Mouse (Mus musculus) retina, adult 2 months (tissue): ENCODE results near the gene Cdkl3.

Experiments used
- DNase-seq: peaks from one replicate; pipeline ENCODE4 v3.0.0-alpha.2; 2012; ENCODE audit warnings: low read depth, low spot score

Cdkl3 gene

GRCm38 (mm10) chr11:52003772-52004528 is at the start of gene Cdkl3:
Gene Cdkl3, plus strand, starts transcription at chr11:52004221.
- DNase-seq: peak; percentile 91

DNA sequence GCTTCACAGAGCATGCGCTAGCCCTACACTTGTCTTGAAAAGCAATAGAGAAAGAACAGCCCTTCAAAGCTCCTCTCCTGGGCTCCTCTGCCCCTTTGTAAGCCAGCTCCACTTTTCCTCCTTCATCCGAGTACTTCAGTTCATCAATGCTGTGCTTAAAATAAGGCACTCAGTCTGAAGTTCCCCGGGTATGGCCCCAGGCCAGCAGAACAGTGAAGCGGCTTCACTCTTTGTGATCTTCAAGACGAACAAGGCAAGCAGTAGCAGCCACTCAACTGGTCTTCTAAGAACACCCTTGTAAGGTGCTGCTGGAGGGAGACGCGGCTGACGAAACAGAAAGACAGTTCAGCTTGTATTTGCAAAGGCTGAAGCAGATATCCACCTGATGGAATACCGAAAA is 47.9 kb upstream of the Cdkl3 start:
- DNase-seq: no peak

GRCm38 (mm10) chr11:51957760-51958159 is 46.3 kb upstream of the Cdkl3 start:
- DNase-seq: no peak

DNA sequence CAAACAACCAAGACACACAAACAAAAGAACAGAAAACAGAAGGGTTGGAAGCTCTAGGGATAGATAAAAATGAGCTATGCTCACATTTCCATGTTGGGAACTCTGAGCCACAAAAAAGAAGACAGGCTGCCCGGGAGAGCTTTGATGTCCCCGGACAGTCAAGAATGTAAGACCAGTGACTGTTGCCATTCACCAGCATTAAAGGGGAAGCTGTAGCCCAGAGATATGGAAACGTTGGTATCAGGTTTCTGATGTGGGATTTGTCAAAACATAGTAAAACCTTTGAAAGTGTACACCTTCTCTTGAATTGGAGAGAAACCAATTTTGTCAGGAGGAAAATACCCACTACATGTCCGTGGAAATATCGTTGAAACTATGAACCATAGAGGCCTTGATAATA is 44.5 kb upstream of the Cdkl3 start:
- no peak for DNase-seq

DNA sequence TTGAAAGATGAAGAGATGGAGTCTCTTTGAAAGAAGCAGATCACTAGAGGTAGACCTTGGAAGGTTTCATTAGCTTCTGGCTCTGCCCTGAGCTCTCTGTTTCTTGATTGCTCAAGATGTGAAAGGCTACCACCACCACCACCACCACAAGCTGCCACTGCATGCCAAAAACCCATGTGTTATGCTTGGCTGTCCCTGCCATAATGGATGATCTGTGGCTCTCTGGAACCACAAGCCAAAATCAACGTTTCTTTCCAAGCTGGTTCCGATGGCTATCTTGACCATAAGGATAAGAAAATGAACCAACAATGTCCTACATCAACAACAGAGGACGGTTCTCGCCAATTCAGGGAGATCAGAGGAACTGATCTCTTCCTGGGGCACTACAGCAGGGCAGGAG is 44.0 kb upstream of the Cdkl3 start:
- DNase-seq: no peak

DNA sequence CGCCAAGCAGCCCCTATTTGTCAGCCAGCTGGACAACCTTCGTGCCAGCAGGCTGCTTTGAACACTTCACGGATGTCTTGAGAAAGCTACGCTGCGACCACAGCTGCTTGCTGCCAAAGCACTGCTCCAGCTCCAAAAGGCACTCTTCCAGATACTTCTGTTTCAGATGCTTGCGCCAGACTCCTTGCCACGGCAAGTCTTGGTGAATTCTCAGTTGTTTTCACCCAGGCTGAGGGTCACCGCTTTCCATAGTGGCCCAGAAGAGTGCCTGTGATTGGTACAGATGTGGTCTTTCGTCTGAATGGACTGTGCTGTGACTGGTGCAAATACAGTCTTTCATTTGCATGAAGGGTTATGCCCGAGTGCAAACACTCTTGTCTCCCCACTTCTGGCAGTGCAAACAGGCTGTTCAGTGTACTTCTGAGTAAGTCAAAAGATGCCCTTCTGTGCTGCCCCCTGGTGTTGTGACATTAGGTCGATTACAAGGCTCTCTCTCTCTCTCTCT is 43.0 kb upstream of the Cdkl3 start:
- DNase-seq: no peak

DNA sequence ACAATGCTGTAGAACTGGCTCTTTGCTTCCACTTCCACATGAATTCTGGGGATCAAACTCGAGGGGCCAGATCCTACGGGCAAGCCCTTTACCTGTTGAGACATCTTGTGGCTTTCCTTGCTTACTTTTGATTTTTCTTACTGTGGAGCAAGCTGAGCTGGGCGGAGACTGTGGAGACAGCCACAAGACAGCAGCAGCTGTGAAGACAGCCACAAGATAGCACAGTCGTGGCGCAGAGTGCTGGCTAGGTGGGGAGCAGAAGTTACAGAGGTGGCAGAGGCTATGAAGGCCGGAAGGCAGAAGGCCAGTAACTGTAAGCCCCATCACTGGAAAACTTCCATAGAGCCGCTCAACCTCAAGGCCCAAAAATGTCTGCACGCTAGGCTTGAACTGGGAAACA is 42.3 kb upstream of the Cdkl3 start:
- DNase-seq: no peak

DNA sequence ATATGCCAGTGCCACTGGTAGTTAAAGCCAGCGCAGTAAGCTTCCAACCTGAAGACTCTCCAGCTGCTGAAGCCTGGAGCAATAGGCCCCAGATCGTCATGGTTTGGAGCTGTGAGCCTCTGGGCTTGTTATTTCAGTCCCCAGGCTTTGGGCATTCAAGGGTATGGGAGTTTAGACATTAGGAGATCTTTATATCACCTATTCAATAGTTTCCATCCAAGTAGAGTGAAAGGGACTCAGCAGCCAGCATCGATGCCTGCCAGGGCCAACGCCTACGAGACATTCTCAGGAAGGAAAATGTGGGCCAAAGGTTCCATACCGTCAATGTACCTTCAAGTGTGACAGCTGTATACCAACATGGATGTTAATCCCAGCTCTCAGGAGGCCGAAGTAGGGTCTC is 41.7 kb upstream of the Cdkl3 start:
- no peak for DNase-seq

DNA sequence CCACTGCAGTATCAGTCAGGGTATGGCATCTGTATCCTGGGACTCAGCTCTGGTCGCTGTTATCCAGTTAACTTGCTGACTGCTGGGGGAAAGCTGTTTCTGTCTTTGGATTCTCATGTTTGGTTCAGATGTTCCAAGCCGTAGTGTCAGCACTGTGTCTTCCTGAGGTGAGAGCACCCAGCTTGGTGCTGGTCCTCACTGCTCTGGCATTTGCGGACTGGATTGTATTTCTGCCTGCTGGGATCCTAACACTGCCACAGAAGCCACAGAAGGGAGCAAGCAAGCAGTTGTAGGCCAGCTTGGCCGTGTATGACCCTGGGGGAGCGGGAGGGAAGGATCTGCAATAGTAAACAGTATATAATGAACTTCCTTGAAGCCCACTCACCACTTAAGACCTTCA is 37.4 kb upstream of the Cdkl3 start:
- no peak for DNase-seq

GRCm38 (mm10) chr11:51967443-51968401 is 36.3 kb upstream of the Cdkl3 start, which contains the start of gene Cdkn2aipnl:
Gene Cdkn2aipnl, plus strand, starts transcription at chr11:51967661.
- peak; percentile 91 for DNase-seq

DNA sequence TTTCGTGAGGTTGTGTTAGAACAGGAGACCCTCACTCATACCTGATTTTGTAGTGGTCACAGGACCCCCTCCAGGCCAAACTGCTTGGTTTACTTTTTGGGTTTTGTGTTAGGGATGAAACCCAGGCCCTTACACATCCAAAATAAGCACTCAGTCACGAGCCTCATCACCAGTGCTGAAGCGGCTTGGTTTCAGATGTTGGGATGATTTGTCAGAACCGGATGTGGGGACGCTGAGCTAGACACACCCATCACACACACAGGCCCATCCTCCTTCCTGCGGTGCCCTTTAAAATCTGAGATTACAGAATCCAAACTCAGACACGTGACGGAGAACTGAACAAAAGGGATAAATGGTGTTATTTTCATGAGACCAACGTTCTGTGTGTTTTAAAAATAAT is 35.1 kb upstream of the Cdkl3 start:
- no peak for DNase-seq

DNA sequence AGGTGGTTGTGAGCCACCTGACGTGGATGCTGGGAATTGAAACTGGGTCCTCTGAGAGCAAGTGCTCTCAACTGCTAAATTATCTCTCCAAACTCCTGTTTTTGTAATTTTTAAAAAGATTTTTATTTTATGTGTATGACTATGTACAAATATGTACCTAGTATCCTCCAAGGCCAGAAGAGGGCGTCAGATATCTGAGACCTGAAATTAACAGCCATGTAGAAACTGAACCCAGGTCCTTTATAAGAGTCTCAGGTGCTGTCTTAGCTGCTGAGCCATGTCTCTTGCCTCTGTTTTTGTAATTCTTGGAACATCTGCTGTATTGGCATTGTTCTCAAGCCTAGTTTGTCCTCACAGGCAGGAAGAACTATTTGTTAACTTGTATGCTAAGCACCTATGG is 34.5 kb upstream of the Cdkl3 start:
- DNase-seq: no peak

DNA sequence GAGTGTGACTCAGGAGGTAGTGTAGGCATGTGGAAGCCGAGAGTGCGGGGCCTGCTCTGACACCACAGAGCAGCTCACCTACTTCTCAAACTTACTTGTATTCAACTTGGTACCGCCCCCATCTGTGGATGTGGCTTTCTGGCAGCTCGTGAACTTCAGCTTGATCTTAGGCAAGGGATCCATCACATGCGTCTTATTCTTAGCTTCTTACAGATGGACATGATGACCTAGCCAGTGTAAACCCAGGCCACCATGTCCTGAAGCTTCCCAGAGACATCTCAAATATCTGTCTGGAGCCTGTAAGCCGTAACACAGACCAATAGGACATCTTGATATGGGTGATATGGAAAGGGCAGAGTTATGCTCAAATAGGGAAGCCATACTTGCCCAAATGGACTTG is 32.4 kb upstream of the Cdkl3 start:
- DNase-seq: no peak

DNA sequence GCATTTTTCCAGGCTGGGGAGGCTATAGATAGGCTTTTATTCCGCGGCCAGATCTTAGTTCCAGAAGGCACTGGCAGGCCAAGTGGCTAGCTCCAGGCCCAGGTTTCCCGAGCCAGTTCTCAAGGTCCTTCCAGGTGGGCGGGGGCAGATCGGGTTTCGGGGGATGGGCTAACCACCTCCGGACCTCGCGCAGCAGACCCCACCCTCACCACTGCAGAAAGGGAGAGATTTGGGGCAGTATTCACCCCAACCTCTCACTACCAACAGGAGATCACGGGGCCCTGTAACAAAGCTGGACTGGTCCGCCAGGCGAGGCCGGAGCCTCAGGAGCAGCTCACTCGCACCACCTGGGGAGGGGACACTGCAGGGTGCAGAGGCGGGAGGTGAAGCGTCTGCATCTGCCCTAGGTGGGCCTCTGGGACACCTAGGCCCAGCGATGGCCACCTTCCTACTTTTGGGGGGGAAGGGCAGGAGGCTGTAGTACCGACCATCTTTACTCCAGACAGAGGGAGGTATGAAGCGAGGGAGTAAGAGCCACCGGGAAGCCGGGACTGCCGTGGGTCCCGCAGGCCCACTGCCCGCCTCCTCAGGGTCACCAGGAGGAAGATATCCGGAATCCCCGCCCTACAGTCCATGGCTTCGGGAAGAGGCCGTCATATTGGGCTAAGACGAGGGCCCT is 4.3 kb upstream of the Cdkl3 start:
- no peak for DNase-seq

- peak; percentile 96 for DNase-seq
Measured at GRCm38 (mm10) chr11:52000290-52000962, 3.6 kb upstream of the Cdkl3 start, which contains the start of gene Ube2b. Gene Ube2b, minus strand, starts transcription at chr11:52000762.

DNA sequence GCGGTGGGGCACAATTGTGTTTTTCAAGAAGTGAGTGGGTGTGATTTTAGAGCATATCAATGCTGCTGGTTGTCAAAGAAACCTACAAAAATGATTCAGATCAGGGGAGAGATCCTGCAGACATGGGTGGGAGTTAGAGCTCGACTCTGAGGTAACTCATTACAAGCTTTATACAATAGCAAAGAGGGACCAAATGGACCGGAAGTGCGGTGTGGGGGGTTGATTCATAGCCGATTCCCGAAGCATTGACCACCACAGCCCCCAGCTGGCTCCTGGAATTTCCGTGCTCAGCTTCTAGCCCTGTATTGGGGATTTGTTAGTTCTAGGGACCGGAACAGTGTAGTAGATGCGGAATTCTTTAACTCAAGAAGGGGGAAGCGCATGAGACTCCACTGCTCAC is 2.7 kb upstream of the Cdkl3 start:
- DNase-seq: no peak

GRCm38 (mm10) chr11:52001861-52002260 is 2.2 kb upstream of the Cdkl3 start:
- DNase-seq: no peak

DNA sequence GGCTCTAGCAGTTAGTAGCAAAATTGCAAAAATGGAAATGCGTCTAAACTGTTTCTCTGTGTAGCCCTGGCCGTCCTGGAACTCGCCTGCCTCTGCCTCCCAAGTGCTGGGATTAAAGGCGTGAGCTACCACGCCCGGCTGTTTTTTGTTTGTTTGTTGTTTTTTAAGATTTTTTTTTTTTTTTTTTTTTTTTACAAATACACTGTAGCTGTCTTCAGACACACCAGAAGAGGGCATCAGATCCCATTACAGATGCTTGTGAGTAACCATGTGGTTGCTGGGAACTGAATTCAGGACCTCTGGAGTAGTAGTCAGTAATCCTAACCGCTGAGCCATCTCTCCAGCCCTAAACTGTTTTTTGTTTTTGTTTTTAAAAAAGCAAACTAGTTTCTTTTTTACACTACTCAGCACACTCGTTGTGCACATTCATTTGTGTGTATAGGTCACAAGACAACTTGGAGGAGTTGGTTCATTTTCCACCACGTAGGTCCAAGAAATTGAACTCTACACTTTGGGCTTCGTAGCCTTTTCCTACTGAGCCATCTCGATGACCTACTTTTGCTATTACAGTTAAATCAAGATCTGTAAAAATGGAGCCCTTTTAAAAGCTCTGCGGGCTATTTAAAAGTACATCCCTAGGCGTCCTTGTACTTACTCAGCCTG is 1.0 kb upstream of the Cdkl3 start:
- no peak for DNase-seq

GRCm38 (mm10) chr11:52003505-52003771 is 583 bp upstream of the Cdkl3 start:
- no peak for DNase-seq

GRCm38 (mm10) chr11:52005586-52005985 is 1.6 kb downstream of the Cdkl3 start:
- no peak for DNase-seq

DNA sequence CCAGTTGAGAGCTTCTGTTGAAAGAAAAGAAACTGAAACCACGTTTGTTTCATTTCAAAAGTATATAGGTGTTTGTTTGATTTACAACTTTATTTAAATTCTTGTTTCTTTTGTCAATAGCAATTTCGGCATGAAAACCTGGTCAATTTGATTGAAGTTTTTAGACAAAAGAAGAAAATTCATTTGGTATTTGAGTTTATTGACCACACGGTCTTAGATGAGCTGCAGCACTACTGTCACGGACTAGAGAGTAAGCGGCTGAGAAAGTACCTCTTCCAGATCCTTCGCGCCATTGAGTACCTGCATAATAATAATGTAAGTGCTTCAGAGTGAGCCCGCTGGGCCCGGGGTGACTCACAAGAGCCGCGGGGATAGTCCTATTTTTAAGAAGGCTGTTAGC is 7.0 kb downstream of the Cdkl3 start:
- DNase-seq: no peak
